Mouse (Mus musculus) hindbrain, postnatal 0 days (tissue): ENCODE measurements around the gene Gm49384. TPM values are rescaled to one million over a fixed set of nuclear protein-coding genes. Genes with fewer than 3 reads are reported as not detected.

Experiments
- ATAC-seq: fragments of 200-750 bp; cut with Nextera tagmentation; 2 replicates; pipeline ENCODE4 v1.8.0; 2017; ENCODE audit warnings: mild to moderate bottlenecking, moderate TSS enrichment, moderate library complexity
- DNase-seq: peaks from one replicate; pipeline ENCODE4 v3.0.0-alpha.2; 2015; ENCODE audit warnings: low spot score
- H3K27ac ChIP-seq: fragments of 300-500 bp; sonication (generic); 2 replicates; pipeline ENCODE4 v1.5.1; 2014; ENCODE audit warnings: mild to moderate bottlenecking
- H3K27me3 ChIP-seq: fragments of 300-500 bp; sonication (generic); 2 replicates; pipeline ENCODE4 v1.6.1; 2014; ENCODE audit warnings: low read length, mixed read lengths; ENCODE audit not compliant: insufficient read depth
- H3K36me3 ChIP-seq: fragments of 300-500 bp; sonication (generic); 2 replicates; pipeline ENCODE4 v1.6.1; 2014; ENCODE audit warnings: low read length, mixed read lengths; ENCODE audit not compliant: insufficient read depth
- H3K4me1 ChIP-seq: fragments of 300-500 bp; sonication (generic); 2 replicates; pipeline ENCODE4 v1.6.1; 2014; ENCODE audit warnings: antibody characterized with exemption, low read length, mixed read lengths; ENCODE audit not compliant: insufficient read depth
- H3K4me2 ChIP-seq: fragments of 300-500 bp; sonication (generic); 2 replicates; pipeline ENCODE4 v1.6.1; 2014; ENCODE audit warnings: low read depth, mild to moderate bottlenecking, low read length, moderate library complexity, mixed read lengths
- H3K4me3 ChIP-seq: fragments of 300-500 bp; sonication (generic); 2 replicates; pipeline ENCODE4 v1.5.1; 2014; ENCODE audit warnings: low read length
- H3K9ac ChIP-seq: fragments of 300-500 bp; sonication (generic); replicated peaks from 2 replicates; pipeline ENCODE4 v1.6.1; 2014; ENCODE audit warnings: mild to moderate bottlenecking, low read length, moderate library complexity, mixed read lengths
- H3K9me3 ChIP-seq: fragments of 300-500 bp; sonication (generic); 2 replicates; pipeline ENCODE4 v1.6.1; 2016; ENCODE audit warnings: low read length, mixed read lengths
- CTCF ChIP-seq: IDR thresholded peaks from 2 replicates; pipeline ENCODE4 v1.5.1; 2016; ENCODE audit warnings: antibody characterized with exemption, control low read depth, low read depth
- WGBS: fragments of 180-500 bp; shearing (Covaris S2); extraction: QIAGEN DNeasy Blood & Tissue Kit; methylation state at CpG from one replicate; pipeline ENCODE4 v1.1.7; 2014; 5-methylcytosine and 5-hydroxymethylcytosine counted together
- polyA plus RNA-seq: library from polyadenylated mRNA; unstranded; fragments of >200 nt; fragmentation: Nextera tagmentation; extraction: Ambion mirVana; gene quantifications from 2 replicates; pipeline ENCODE4 v1.2.1, GENCODE M21; 2015
- total RNA-seq: library from RNA; depleted of rRNA; stranded (reverse); fragments of >200 nt; gene quantifications from 2 replicates; pipeline ENCODE4 v1.2.3, GENCODE M21; 2014

Gm49384 gene
- total and polyA plus RNA-seq, 2 experiments from 2014 or later = 7.1 TPM; not detected in 1

DNA sequence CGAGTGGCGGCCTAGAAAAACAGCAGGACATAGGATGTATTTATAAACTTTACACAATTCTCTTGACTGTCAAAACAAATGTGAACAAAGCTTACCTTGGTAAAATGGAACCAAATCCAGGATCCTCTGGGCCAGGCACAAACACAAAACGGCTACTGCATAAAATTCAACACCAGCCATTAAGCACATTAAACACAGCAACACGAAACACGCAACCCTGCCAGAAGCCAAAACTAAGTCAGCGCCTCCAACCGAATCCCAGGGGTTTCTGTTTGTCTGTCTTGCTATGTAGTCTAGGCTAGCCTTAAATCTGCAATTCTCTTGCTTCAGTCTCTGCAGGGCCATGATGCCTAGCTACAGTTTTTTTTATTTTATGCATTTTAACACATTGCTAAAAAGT, 3.9 kb upstream of the Gm49384 start:
- Histone ChIP-seq H3K36me3 (0 out of 2 replicates have a peak, but pooled peaks cover 3% of the 10 kb centered on the region), H3K4me2 (no peak overlapping the region), H3K9ac (no peak overlapping the region), H3K27ac (no peak overlapping the region), H3K27me3 (no peaks in the 10 kb centered on the region), H3K4me1 (no peaks in the 10 kb centered on the region), H3K9me3 (no peaks in the 10 kb centered on the region), H3K4me3 (no peak overlapping the region)
- WGBS = 92% methylated on average over 7 of the region's 7 CpGs
- DNase-seq (no peak), ATAC-seq (no peak)
- no peak for TF ChIP-seq CTCF

DNA sequence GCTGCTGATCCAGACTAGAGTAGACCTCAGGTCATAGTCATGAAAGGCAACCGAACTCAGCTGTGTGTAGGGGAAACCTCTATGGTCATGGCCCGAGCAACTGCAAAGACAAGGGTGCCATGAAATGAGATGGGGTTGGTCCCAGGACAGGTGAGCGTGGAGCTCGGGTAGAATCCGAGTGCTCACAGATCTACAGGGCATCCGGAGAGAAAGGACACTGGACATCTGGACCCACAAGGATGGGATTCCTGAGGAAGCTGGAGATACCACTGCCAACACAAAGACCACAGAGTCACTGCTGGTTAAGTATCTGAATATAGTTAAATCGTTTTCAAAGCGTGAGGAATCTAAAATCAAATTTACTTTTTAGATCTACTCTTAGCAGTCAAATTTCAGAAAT, 3.3 kb upstream of the Gm49384 start:
- Histone ChIP-seq H3K4me1 (no peaks in the 10 kb centered on the region), H3K27ac (no peak overlapping the region), H3K4me2 (no peak overlapping the region), H3K9ac (no peak overlapping the region), H3K27me3 (no peaks in the 10 kb centered on the region), H3K36me3 (0 out of 2 replicates have a peak, but pooled peaks cover 3% of the 10 kb centered on the region), H3K9me3 (no peaks in the 10 kb centered on the region), H3K4me3 (no peak overlapping the region)
- DNase-seq (no peak), ATAC-seq (no peak)
- no peak for TF ChIP-seq CTCF
- 94% methylated on average over 8 of the region's 8 CpGs for WGBS

DNA sequence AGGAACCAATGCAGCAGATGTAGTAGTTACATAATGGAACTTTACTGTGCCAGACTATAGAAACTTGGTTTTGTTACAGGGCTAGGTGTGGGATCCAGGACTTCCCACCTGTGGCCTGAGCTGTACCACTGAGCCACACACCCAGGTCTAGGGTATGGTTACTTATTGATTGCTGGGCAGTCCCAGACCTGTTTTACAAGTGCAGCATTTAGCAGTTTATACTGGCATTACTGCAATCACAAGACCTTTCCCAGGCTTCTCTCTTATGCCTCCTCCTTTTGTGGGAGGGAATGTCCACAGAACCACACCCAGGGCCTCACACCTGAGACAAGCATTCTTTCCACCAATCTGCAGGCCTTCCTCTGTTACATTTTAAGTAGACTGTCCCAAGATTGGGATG, 5.1 kb downstream of the Gm49384 start:
- Histone ChIP-seq H3K27ac (no peak overlapping the region), H3K4me2 (peak overlapping the region; percentile 67; the same call in 1 of the 2 replicates), H3K4me3 (no peak overlapping the region), H3K9me3 (no peaks in the 10 kb centered on the region), H3K9ac (no peak overlapping the region), H3K27me3 (no peaks in the 10 kb centered on the region), H3K36me3 (0 out of 2 replicates have a peak, but pooled peaks cover 3% of the 10 kb centered on the region), H3K4me1 (peaks cover 10% of the 10 kb centered on the region; the same call in 1 of the 2 replicates)
- no peak for ATAC-seq
- DNase-seq = no peak
- no peak for TF ChIP-seq CTCF

DNA sequence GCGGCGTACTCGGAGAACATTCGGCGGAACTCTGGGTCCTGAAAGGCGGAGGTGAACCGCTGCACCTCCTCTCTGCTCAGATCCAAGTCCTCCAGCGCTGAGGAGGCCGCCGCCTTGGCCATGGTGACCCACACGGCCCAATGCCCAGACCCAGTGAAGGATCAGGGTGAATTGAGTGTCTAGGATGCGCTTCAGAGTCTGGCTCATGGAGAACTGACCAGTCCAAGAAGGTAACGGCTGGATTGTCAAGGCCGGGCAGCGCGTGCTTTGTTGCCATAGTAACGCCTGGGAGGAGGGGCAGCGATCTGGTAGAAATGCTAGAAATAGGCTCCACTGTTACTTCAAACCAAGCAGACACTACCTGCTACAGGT, 5.9 kb downstream of the Gm49384 start, which contains the start of gene Dnaaf2:
Gene Dnaaf2 (minus strand): TSS at position 266 of the 372 bp plus-strand sequence.
- H3K9me3 ChIP-seq = no peaks in the 10 kb centered on the region
- H3K27me3 ChIP-seq = no peaks in the 10 kb centered on the region
- no peak for TF ChIP-seq CTCF
- DNase-seq = peak; percentile 80
- peak within 1 kb of the TSS; percentile 67 for H3K4me2 ChIP-seq
- H3K36me3 ChIP-seq = 0 out of 2 replicates have a peak, but pooled peaks cover 3% of the 10 kb centered on the region
- H3K4me3 ChIP-seq = peak within 1 kb of the TSS; percentile 95
- under 1% methylated on average over 18 of the region's 18 CpGs for WGBS
- H3K4me1 ChIP-seq = peaks cover 10% of the 10 kb centered on the region; the same call in 1 of the 2 replicates
- peak; percentile 49 for ATAC-seq
- H3K27ac ChIP-seq = peak within 1 kb of the TSS; percentile 92
- H3K9ac ChIP-seq = peak within 1 kb of the TSS; percentile 92

DNA sequence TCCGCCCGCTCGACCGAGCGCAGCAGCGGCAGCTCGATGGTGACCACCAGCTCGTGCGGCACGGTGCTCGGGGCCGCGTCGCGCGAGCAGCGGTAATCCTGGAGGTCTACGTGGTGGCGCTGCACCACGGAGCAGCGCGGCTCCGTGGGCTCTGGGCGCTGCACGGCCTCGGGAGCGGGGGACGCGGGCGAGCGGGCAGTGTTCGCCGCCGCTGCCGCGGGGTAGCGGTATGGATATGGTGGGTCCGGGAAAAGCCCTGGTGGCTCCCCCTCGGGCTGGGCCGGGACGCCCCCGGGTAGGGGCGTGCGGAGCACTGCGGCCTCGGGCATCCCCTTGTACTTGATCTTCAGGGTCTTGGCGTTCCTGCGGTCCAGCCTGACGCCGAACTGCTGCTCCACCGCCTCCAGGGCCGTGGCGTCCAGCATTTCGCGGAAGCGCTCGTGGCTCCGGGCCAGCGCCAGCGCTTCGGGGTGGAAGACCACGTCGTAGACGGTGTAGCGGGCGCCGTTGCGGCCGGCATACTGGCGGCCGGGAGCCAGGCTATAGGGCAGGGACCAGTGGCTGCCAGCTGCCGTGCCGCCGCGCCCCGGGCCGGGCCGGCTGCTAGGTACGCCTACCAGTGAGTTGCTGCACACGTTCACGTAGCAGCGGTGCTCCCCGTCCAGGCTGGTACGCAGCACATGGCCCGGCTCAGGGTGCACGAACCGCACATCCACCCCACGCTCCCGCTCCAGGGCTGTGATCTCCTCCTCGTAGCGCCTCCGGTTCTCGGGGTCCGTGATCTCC, 6.5 kb downstream of the Gm49384 start:
- DNase-seq (peak; percentile 57), ATAC-seq (peak; percentile 80)
- peak overlapping the region; percentile 92 for H3K9ac ChIP-seq
- 0 out of 2 replicates have a peak, but pooled peaks cover 3% of the 10 kb centered on the region for H3K36me3 ChIP-seq
- H3K27ac ChIP-seq = peak overlapping the region; percentile 92
- peak overlapping the region; percentile 95 for H3K4me3 ChIP-seq
- no peaks in the 10 kb centered on the region for H3K27me3 ChIP-seq
- H3K9me3 ChIP-seq = no peaks in the 10 kb centered on the region
- WGBS = under 1% methylated on average over 80 of the region's 94 CpGs
- H3K4me2 ChIP-seq = peak overlapping the region; percentile 67
- H3K4me1 ChIP-seq = peaks cover 10% of the 10 kb centered on the region; the same call in 1 of the 2 replicates
- TF ChIP-seq CTCF = no peak; the same call in 1 of the 2 replicates

DNA sequence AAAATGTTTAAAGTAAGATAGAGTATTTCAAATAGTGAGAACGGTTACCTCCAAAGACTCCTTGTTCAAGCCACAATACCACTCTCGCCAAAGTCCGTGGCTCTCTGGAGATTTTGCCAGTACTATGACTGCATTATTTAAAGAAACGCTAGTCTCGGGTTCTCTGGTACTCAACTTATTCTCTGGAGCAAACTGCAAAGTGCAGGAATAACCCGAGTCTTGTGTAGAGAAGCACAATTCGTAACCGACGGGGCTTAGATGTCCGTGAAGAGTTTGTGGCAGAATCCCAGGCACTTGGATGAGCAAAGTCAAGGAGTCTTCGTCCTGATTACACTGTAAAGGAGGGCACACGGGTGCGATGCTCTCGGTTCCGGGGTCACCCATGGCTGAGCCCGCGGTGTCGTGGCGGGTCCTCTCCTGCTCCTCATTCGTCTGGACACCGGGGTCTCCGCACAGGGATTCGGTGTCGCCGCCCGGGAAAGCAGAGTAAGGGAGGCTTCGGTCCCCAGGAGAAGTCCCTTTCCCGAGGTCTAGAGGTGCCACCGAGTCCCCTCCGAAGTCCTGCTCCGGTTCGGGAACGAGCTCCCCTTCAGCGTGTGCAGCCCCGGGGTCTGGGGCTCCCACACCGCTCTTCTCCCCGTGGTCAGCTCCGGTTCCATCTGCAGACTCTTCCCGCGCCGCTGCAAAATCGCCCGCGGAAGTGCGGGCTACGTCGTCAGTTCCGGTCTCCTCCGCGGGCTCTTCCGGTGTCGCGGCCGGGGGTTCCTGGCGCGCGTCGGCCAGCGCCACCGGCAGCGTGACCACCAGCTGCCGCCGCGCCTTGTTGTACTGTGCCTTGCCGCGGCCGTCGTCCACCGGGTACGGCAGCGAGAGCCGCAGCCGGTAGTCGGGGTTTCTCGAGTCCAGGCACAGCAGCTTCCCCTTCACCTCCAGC, 7.4 kb downstream of the Gm49384 start, which contains the start of gene Gm49383:
Gene Gm49383 (minus strand): TSS at position 661 of the 934 bp plus-strand sequence.
- ATAC-seq = peak; percentile 80
- under 1% methylated on average over 75 of the region's 75 CpGs for WGBS

More for the DNA sequence above, 7.4 kb downstream of the Gm49384 start, which contains the start of gene Gm49383:
- H3K9me3 ChIP-seq = no peaks in the 10 kb centered on the region
- TF ChIP-seq CTCF = no peak
- peak within 1 kb of the TSS; percentile 92 for H3K9ac ChIP-seq
- no peaks in the 10 kb centered on the region for H3K27me3 ChIP-seq
- peak; percentile 93 for DNase-seq
- peak within 1 kb of the TSS; percentile 92 for H3K27ac ChIP-seq
- peaks cover 10% of the 10 kb centered on the region; the same call in 1 of the 2 replicates for H3K4me1 ChIP-seq
- peak within 1 kb of the TSS; percentile 67 for H3K4me2 ChIP-seq
- no peaks in the 10 kb centered on the region for H3K36me3 ChIP-seq
- H3K4me3 ChIP-seq = peak within 1 kb of the TSS; percentile 95
